In genomic region chr6:53218871-53219286, GRCm38 (mm10) we compare ENCODE assay signal across 13 mouse cellular contexts.
DNase-seq lines count a peak whose midpoint lies in the region; ATAC-seq lines count a peak whose summit lies in the region.
"Had no signal": no experiment of that assay in that cellular context is flagged by ENCODE, and none has a peak within 500 bp of the region (broad histone marks: within the 10 kb centered on the region; RNA-seq: fewer than 3 reads in every experiment).

No protein-coding gene starts in this region.

- H3K9ac ChIP-seq in lung, embryonic 15.5 days = no peak overlapping the region

- no peak overlapping the region for H3K4me2 ChIP-seq in lung, embryonic 15.5 days

- no peaks in the 10 kb centered on the region for H3K9me3 ChIP-seq in lung, embryonic 15.5 days

- peak; percentile 62; the same call in 1 of the 2 replicates for ATAC-seq in frontal cortex, adult (ENCODE audit: low TSS enrichment)
- ATAC-seq in lung, embryonic 15.5 days (ENCODE audit: borderline replicate concordance, extremely low read depth, low FRiP score, low TSS enrichment) = peak; percentile 75; the same call in 1 of the 2 replicates
- ATAC-seq: activated CD4-positive, CD25-positive, alpha-beta regulatory T cell, adult 4 months had no signal

- WGBS in lung, embryonic 15.5 days = 49% methylated on average over 10 of the region's 10 CpGs

- H3K4me1 ChIP-seq in lung, embryonic 15.5 days = peaks cover 4% of the 10 kb centered on the region; the same call in 1 of the 2 replicates

- H3K4me3 ChIP-seq in lung, embryonic 15.5 days = no peak overlapping the region
- H3K4me3 ChIP-seq: myocyte had no signal

- no peaks in the 10 kb centered on the region for H3K27me3 ChIP-seq in lung, embryonic 15.5 days

- H3K36me3 ChIP-seq in lung, embryonic 15.5 days = no peaks in the 10 kb centered on the region
- H3K36me3 ChIP-seq: G1E had no signal

- H3K27ac ChIP-seq in lung, embryonic 15.5 days = no peak overlapping the region
- H3K27ac ChIP-seq: macrophage had no signal

- no peak for DNase-seq in frontal cortex, postnatal 14 days (ENCODE audit: low spot score in 2 of 2)
- DNase-seq in urinary bladder, postnatal 14 days (ENCODE audit: low spot score) = peak; percentile 31
- no peak for DNase-seq in urinary bladder, postnatal 25 days (ENCODE audit: low spot score)
- no peak for DNase-seq in thymus, postnatal 14 days
- DNase-seq in thymus, postnatal 0 days (ENCODE audit: low spot score) = no peak
- DNase-seq in yolk sac, embryonic 10.5 days (ENCODE audit: low spot score) = no peak
- DNase-seq: kidney, postnatal 36 days had no signal
